Mouse (Mus musculus) MEL (cell line): ENCODE results near the gene Hrh1.
"Not testable (repeated sequence)": the region's sequence is repeated elsewhere in the genome, so short reads cannot be mapped to it uniquely, and the experiment has no call there.

Experiments used
- BHLHE40 ChIP-seq: IDR thresholded peaks from 2 replicates; pipeline ENCODE4 v1.6.1; 2012; ENCODE audit warnings: low read depth, mild to moderate bottlenecking, inconsistent platforms, low read length, improper control_type of control experiment, borderline replicate concordance
- CTCF ChIP-seq, 3 experiments: IDR thresholded peaks in 2 of 3; conservative IDR thresholded peaks in 1 of 3; 2 replicates each; pipeline ENCODE4 v1.5.1; 2011 to 2012; ENCODE audit warnings: low read length in 3 of 3, low read depth in 2 of 3, mild to moderate bottlenecking in 2 of 3, improper control_type of control experiment in 1 of 3, inconsistent platforms in 1 of 3, mixed read lengths in 1 of 3, moderate library complexity in 1 of 3; ENCODE audit not compliant: control insufficient read depth in 1 of 3, insufficient read depth in 1 of 3, poor library complexity in 1 of 3, severe bottlenecking in 1 of 3
- GATA1 ChIP-seq: IDR thresholded peaks from 2 replicates; pipeline ENCODE4 v1.6.1; 2011; ENCODE audit warnings: low read depth, low read length, improper control_type of control experiment
- POLR2A ChIP-seq, 2 experiments: IDR thresholded peaks; 2 replicates each; pipeline ENCODE4 v1.6.1; 2011 to 2012; ENCODE audit warnings: low read length in 2 of 2, mild to moderate bottlenecking in 2 of 2, control low read depth in 1 of 2, improper control_type of control experiment in 1 of 2, low read depth in 1 of 2, moderate library complexity in 1 of 2; ENCODE audit not compliant: control insufficient read depth in 1 of 2, insufficient read depth in 1 of 2, poor library complexity in 1 of 2
- POLR2AphosphoS2 ChIP-seq: IDR thresholded peaks from 2 replicates; pipeline ENCODE4 v1.6.1; 2011; ENCODE audit warnings: low read length, improper control_type of control experiment

GRCm38 (mm10) chr6:114528709-114529108 is 131.0 kb downstream of the Hrh1 start:
- TF ChIP-seq GATA1; POLR2A (IDR thresholded peaks at IDR 0.05; ENCODE audit: control insufficient read depth in 1 of 2, insufficient read depth in 1 of 2, low read depth in 1 of 2, low read length in 2 of 2, poor library complexity in 1 of 2); CTCF (IDR thresholded peaks at IDR 0.05 in 2 of 3, conservative IDR thresholded peaks at IDR 0.05 in 1 of 3; ENCODE audit: control insufficient read depth in 1 of 3, insufficient read depth in 1 of 3, low read depth in 2 of 3, low read length in 3 of 3, poor library complexity in 1 of 3, severe bottlenecking in 1 of 3); POLR2AphosphoS2; BHLHE40: not testable (repeated sequence)
